Mouse (Mus musculus) embryonic facial prominence, embryonic 11.5 days (tissue): ENCODE data around the gene Klc3. TPM values are rescaled to one million over a fixed set of nuclear protein-coding genes. Genes with fewer than 3 reads are reported as not detected.

ENCODE experiments used
- ATAC-seq: fragments of 200-750 bp; cut with Nextera tagmentation; replicated peaks from 2 replicates; pipeline ENCODE4 v1.8.0; 2017; ENCODE audit warnings: low read depth; ENCODE audit not compliant: insufficient number of reproducible peaks, low FRiP score, low TSS enrichment
- DNase-seq: peaks from one replicate; pipeline ENCODE4 v3.0.0-alpha.2; 2015; ENCODE audit warnings: low spot score
- H3K27ac ChIP-seq: fragments of 300-500 bp; sonication (generic); replicated peaks from 2 replicates; pipeline ENCODE4 v1.5.1; 2014; ENCODE audit warnings: mild to moderate bottlenecking, low read depth, low read length, control low read depth
- H3K27me3 ChIP-seq: fragments of 300-500 bp; sonication (generic); 2 replicates; pipeline ENCODE4 v1.6.1; 2014; ENCODE audit warnings: mild to moderate bottlenecking, low read length, moderate library complexity, mixed read lengths; ENCODE audit not compliant: control insufficient read depth, insufficient read depth
- H3K36me3 ChIP-seq: fragments of 300-500 bp; sonication (generic); replicated peaks from 2 replicates; pipeline ENCODE4 v1.6.1; 2014; ENCODE audit warnings: low read depth, mild to moderate bottlenecking, low read length, moderate library complexity, mixed read lengths; ENCODE audit not compliant: control insufficient read depth, insufficient read depth
- H3K4me1 ChIP-seq: fragments of 300-500 bp; sonication (generic); 2 replicates; pipeline ENCODE4 v1.6.1; 2014; ENCODE audit warnings: low read length, mixed read lengths; ENCODE audit not compliant: control insufficient read depth, insufficient read depth
- H3K4me2 ChIP-seq: fragments of 300-500 bp; sonication (generic); 2 replicates; pipeline ENCODE4 v1.6.1; 2014; ENCODE audit warnings: low read depth, mild to moderate bottlenecking, control low read depth, low read length, moderate library complexity
- H3K4me3 ChIP-seq: fragments of 300-500 bp; sonication (generic); 2 replicates; pipeline ENCODE4 v1.5.1; 2014; ENCODE audit warnings: low read depth, low read length, control low read depth
- H3K9ac ChIP-seq: fragments of 300-500 bp; sonication (generic); replicated peaks from 2 replicates; pipeline ENCODE4 v1.6.1; 2014; ENCODE audit warnings: mild to moderate bottlenecking, control low read depth, low read length
- H3K9me3 ChIP-seq: fragments of 300-500 bp; sonication (generic); replicated peaks from 2 replicates; pipeline ENCODE4 v1.6.1; 2016; ENCODE audit warnings: mild to moderate bottlenecking, low read length, inconsistent platforms, mixed read lengths; ENCODE audit not compliant: control insufficient read depth
- WGBS: fragments of 180-500 bp; shearing (Covaris S2); extraction: QIAGEN DNeasy Blood & Tissue Kit; methylation state at CpG from one replicate; pipeline ENCODE4 v1.1.7; 2014; 5-methylcytosine and 5-hydroxymethylcytosine counted together
- polyA plus RNA-seq: library from polyadenylated mRNA; unstranded; fragments of >200 nt; fragmentation: Nextera tagmentation; extraction: Ambion mirVana; gene quantifications from 2 replicates; pipeline ENCODE4 v1.2.1, GENCODE M21; 2014

Klc3 gene
- polyA plus RNA-seq, 1 experiment from 2014 or later = 3.9 TPM

GRCm38 (mm10) chr7:19357381-19358375 lies 46.2 kb downstream of the Klc3 start:
- peak overlapping the region; percentile 68 for H3K4me3 ChIP-seq
- H3K36me3 ChIP-seq = peaks cover under 1% of the 10 kb centered on the region
- peak overlapping the region; percentile 9; the same call in 1 of the 2 replicates for H3K9ac ChIP-seq
- H3K9me3 ChIP-seq = no peaks in the 10 kb centered on the region
- peaks cover 2% of the 10 kb centered on the region for H3K4me1 ChIP-seq
- 94% methylated on average over 25 of the region's 25 CpGs for WGBS
- H3K27me3 ChIP-seq = no peaks in the 10 kb centered on the region
- no peak overlapping the region for H3K27ac ChIP-seq
- no peak for DNase-seq
- ATAC-seq = no peak
- H3K4me2 ChIP-seq = peak overlapping the region; percentile 95

GRCm38 (mm10) chr7:19356311-19356710 lies 47.6 kb downstream of the Klc3 start:
- H3K4me1 ChIP-seq = peaks cover 2% of the 10 kb centered on the region
- no peaks in the 10 kb centered on the region for H3K27me3 ChIP-seq
- 69% methylated on average over 10 of the region's 10 CpGs for WGBS
- peaks cover 3% of the 10 kb centered on the region for H3K36me3 ChIP-seq
- H3K4me3 ChIP-seq = no peak overlapping the region
- no peaks in the 10 kb centered on the region for H3K9me3 ChIP-seq
- H3K27ac ChIP-seq = no peak overlapping the region
- no peak for DNase-seq
- no peak overlapping the region for H3K4me2 ChIP-seq
- ATAC-seq = no peak
- no peak overlapping the region for H3K9ac ChIP-seq

- Histone ChIP-seq H3K4me3 (no peak overlapping the region), H3K27ac (no peak overlapping the region), H3K9ac (no peak overlapping the region), H3K4me1 (peaks cover 2% of the 10 kb centered on the region), H3K4me2 (no peak overlapping the region), H3K27me3 (no peaks in the 10 kb centered on the region), H3K9me3 (no peaks in the 10 kb centered on the region), H3K36me3 (peaks cover 6% of the 10 kb centered on the region)
- DNase-seq (no peak), ATAC-seq (no peak)
- 87% methylated on average over 5 of the region's 5 CpGs for WGBS
These were observed 48.9 kb downstream of the Klc3 start for GRCm38 (mm10) chr7:19354991-19355390.

DNA sequence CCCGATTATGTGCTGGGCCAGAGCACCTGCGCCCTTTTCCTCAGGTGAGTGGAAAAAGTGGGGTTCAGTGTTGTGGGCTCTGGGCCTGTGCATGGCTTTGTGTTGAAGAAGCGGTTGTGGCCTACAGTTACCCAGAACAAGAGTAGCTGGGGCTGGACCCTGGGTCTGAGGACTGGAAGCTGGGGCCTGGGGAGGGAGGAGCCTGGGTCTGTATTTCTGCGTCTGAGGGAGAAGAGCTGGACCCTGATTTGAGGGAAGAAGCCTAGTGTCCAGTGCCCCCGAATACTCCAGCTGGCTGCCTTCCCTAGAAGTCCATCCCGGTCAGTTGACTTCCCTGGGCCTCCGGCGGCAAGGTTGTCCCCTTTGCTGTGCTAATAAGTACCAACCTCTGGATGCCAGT lies 53.7 kb downstream of the Klc3 start:
- no peaks in the 10 kb centered on the region for H3K27me3 ChIP-seq
- peaks cover 6% of the 10 kb centered on the region for H3K36me3 ChIP-seq
- no peaks in the 10 kb centered on the region for H3K4me1 ChIP-seq
- ATAC-seq (no peak), DNase-seq (no peak)
- 94% methylated on average over 8 of the region's 8 CpGs for WGBS
- H3K9ac ChIP-seq = no peak overlapping the region
- H3K4me3 ChIP-seq = no peak overlapping the region
- H3K9me3 ChIP-seq = no peaks in the 10 kb centered on the region
- no peak overlapping the region for H3K4me2 ChIP-seq
- no peak overlapping the region for H3K27ac ChIP-seq

DNA sequence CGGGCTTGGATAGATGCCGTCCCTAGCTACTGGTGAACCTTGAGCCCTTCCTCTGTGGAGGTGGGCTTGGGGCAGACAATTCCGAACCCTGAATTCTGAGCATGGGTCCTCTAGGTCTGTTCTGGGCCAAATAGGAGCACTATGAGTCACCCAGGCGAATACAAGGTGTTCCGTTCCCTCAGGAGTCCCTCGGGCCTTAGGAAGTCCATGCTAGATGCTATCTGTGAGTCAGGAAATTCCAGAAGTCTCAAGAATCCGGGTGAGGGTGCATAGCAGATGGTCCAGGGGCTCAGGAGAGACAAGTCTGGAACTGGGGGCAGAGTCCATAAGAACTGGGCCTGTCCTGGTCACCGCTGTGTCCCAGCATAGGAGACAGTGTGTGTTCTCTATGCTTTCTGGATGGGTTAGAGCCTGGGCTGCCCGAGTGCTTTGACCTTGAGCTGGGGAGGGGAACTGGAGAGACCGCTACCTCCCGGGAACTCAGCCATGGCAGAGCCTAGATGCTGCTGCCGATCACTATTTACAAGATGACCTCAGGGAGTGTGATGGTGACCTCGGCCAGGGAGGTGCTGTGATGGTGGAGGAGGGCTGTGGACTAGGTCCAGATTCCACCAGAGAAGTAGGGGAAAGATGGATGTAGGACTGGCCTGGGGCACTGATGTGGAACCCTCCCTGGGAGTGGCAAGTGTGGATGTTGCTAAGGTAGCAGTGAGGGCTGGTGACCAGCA lies 54.6 kb downstream of the Klc3 start:
- no peaks in the 10 kb centered on the region for H3K4me1 ChIP-seq
- no peaks in the 10 kb centered on the region for H3K9me3 ChIP-seq
- H3K4me2 ChIP-seq = no peak overlapping the region
- H3K36me3 ChIP-seq = peaks cover 6% of the 10 kb centered on the region
- DNase-seq = no peak
- H3K9ac ChIP-seq = no peak overlapping the region
- H3K4me3 ChIP-seq = no peak overlapping the region
- H3K27ac ChIP-seq = no peak overlapping the region
- 86% methylated on average over 13 of the region's 13 CpGs for whole genome bisulfite sequencing
- ATAC-seq = no peak
- H3K27me3 ChIP-seq = no peaks in the 10 kb centered on the region

DNA sequence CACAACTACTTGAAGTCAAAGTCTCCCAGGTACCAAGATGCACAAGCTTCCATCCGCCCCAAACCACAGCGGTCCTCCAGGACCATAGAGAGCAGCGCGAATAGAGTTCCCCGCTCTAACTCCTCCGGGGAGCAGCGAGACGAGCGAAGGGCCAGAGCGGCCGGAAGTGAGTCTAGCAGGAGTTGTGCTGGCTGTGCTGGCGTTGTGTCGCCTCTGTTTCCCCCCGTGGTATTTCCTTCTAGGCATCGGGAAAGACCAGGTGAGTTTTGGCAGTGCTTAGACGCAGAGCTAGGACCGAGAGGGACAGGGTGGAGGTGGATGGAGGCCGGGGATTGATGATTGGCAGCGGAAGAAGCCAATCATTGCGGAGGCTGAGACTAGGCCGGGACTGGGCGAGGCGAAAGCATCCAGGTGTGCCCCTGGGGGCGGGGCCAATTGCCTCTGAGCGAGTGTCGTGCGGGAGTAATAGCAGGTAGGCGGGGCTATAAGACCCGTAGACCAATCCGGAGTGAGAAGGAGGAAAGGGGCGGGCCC lies 58.9 kb downstream of the Klc3 start:
- H3K4me1 ChIP-seq = no peaks in the 10 kb centered on the region; the same call in 1 of the 2 replicates
- peak overlapping the region; percentile 67 for H3K4me3 ChIP-seq
- ATAC-seq (peak; percentile 90), DNase-seq (peak; percentile 99)
- no peaks in the 10 kb centered on the region for H3K9me3 ChIP-seq
- no peaks in the 10 kb centered on the region for H3K36me3 ChIP-seq
- peak overlapping the region; percentile 60 for H3K4me2 ChIP-seq
- H3K27ac ChIP-seq = peak overlapping the region; percentile 78
- WGBS = under 1% methylated on average over 31 of the region's 31 CpGs
- H3K27me3 ChIP-seq = peaks cover 2% of the 10 kb centered on the region; the same call in 1 of the 2 replicates
- H3K9ac ChIP-seq = peak overlapping the region; percentile 74
